Mouse (Mus musculus) testis, adult 2 months (tissue): ENCODE measurements around the gene Hrh2.

Source experiments
- CTCF ChIP-seq: fragments of 200-500 bp; IDR thresholded peaks from 2 replicates; pipeline ENCODE4 v1.5.1; 2012; ENCODE audit warnings: low read depth, mild to moderate bottlenecking, inconsistent platforms, low read length, moderate library complexity; ENCODE audit not compliant: control insufficient read depth, insufficient read depth, insufficient replicate concordance
- POLR2A ChIP-seq: fragments of 200-500 bp; IDR thresholded peaks from 2 replicates; pipeline ENCODE4 v1.6.1; 2012; ENCODE audit warnings: low read depth, mild to moderate bottlenecking, inconsistent platforms, low read length, moderate library complexity; ENCODE audit not compliant: control insufficient read depth

- no peak for TF ChIP-seq POLR2A
- no peak for TF ChIP-seq CTCF
Observed at GRCm38 (mm10) chr13:54227916-54228483, 36.1 kb downstream of the Hrh2 start.
